Mouse (Mus musculus) heart, adult 2 months (tissue): ENCODE measurements around the gene Hrg.

Experiments
- EP300 ChIP-seq: fragments of 200-500 bp; IDR thresholded peaks from 2 replicates; pipeline ENCODE4 v1.6.1; 2011; ENCODE audit warnings: low read depth, low read length, control low read depth; ENCODE audit not compliant: insufficient read depth
- POLR2A ChIP-seq: fragments of 200-500 bp; IDR thresholded peaks from 2 replicates; pipeline ENCODE4 v1.6.1; 2011; ENCODE audit warnings: mild to moderate bottlenecking, low read depth, low read length, control low read depth; ENCODE audit not compliant: insufficient read depth

- TF ChIP-seq EP300: no peak
- no peak for TF ChIP-seq POLR2A
Measured at GRCm38 (mm10) chr16:22919971-22920854, 30.7 kb upstream of the Hrg start.
